Mouse (Mus musculus) frontal cortex, adult 2 months (tissue): ENCODE measurements around the gene Defb9. TPM values are rescaled to one million over a fixed set of nuclear protein-coding genes. Genes with fewer than 3 reads are reported as not detected.
"Not testable (repeated sequence)": the region's sequence is repeated elsewhere in the genome, so short reads cannot be mapped to it uniquely, and the experiment has no call there.

Experiments used
- DNase-seq, 2 experiments: peaks; one replicate each; pipeline ENCODE4 v3.0.0; 2022; ENCODE audit warnings: low spot score in 1 of 2; ENCODE audit errors: extremely low spot score in 1 of 2
- polyA plus RNA-seq: library from polyadenylated mRNA; depleted of rRNA; stranded (reverse); fragments of >200 nt; gene quantifications from 2 replicates; pipeline ENCODE4 v1.2.3, GENCODE M21; 2012; rRNA removed

The Defb9 gene
- polyA plus RNA-seq: not detected in 2 replicates

- not testable (repeated sequence) for DNase-seq
Observed at GRCm38 (mm10) chr8:21885321-21885720, at the start of gene Defb9. Gene Defb9 (minus strand): TSS chr8:21885421.

- DNase-seq: no peak
Observed at GRCm38 (mm10) chr8:21932610-21933009, 47.4 kb upstream of the Defb9 start, which contains the start of gene Defb15. Gene Defb15 (minus strand): TSS chr8:21932710.

GRCm38 (mm10) chr8:21930754-21931153, 45.5 kb upstream of the Defb9 start:
- not testable (repeated sequence) for DNase-seq

GRCm38 (mm10) chr8:21915625-21916024, 30.4 kb upstream of the Defb9 start:
- peak; percentile 3 to 48 for DNase-seq

GRCm38 (mm10) chr8:21912554-21912953, 27.3 kb upstream of the Defb9 start:
- no peak for DNase-seq

GRCm38 (mm10) chr8:21911931-21912330, 26.7 kb upstream of the Defb9 start:
- no peak for DNase-seq

- not testable (repeated sequence) for DNase-seq
Observed at GRCm38 (mm10) chr8:21906290-21906689, 21.1 kb upstream of the Defb9 start, which contains the start of gene Defb11. Gene Defb11 (minus strand): TSS chr8:21906412.

GRCm38 (mm10) chr8:21858586-21858985, 26.6 kb downstream of the Defb9 start, which contains the start of gene Defb10:
Gene Defb10 (plus strand): TSS chr8:21858901.
- DNase-seq: not testable (repeated sequence)

Other genes with a start within 250 kb of the Defb9 start
- gene Defa17, start 229.6 kb downstream of the Defb9 start, polyA plus RNA-seq: not detected in 2 replicates
- gene Defa34, start 219.6 kb downstream of the Defb9 start, polyA plus RNA-seq: not detected in 2 replicates
- gene AY761184, start 181.8 kb downstream of the Defb9 start, polyA plus RNA-seq: not detected in 2 replicates
- gene Defa24, start 150.9 kb downstream of the Defb9 start, polyA plus RNA-seq: not detected in 2 replicates
- not detected in 2 replicates for gene Defb50, start 61.9 kb downstream of the Defb9 start, polyA plus RNA-seq
- gene Defb2, start 45.5 kb downstream of the Defb9 start, polyA plus RNA-seq: not detected in 2 replicates
- not detected in 2 replicates for gene Defb10, start 26.5 kb downstream of the Defb9 start, polyA plus RNA-seq
- not detected in 2 replicates for gene Defb11, start 21.0 kb upstream of the Defb9 start, polyA plus RNA-seq
- not detected in 2 replicates for gene Defb15, start 47.3 kb upstream of the Defb9 start, polyA plus RNA-seq
- gene Defb35, start 52.9 kb upstream of the Defb9 start, polyA plus RNA-seq: not detected in 2 replicates
- not detected in 2 replicates for gene Defb13, start 61.3 kb upstream of the Defb9 start, polyA plus RNA-seq
- not detected in 2 replicates for gene Fam90a1a, start 73.3 kb upstream of the Defb9 start, polyA plus RNA-seq
- gene Ccdc70, start 84.4 kb upstream of the Defb9 start, polyA plus RNA-seq: not detected in 2 replicates
- 1.5 and 1.9 TPM in 2 replicates for gene Atp7b, start 174.9 kb upstream of the Defb9 start, polyA plus RNA-seq
- 11.4 and 12.8 TPM in 2 replicates for gene Alg11, start 175.3 kb upstream of the Defb9 start, polyA plus RNA-seq
- gene Nek5, start 239.6 kb upstream of the Defb9 start, polyA plus RNA-seq: 0.13 and 0.32 TPM in 2 replicates